ENCODE assay signal across 16 mouse cellular contexts in genomic region chr10:116349004-116349403, GRCm38 (mm10).
"Had no signal": no experiment of that assay in that cellular context is flagged by ENCODE, and none has a peak within 500 bp of the region (broad histone marks: within the 10 kb centered on the region; RNA-seq: fewer than 3 reads in every experiment).

No protein-coding gene starts in this region.

- H3K9me3 ChIP-seq: neural tube, embryonic 13.5 days; neural tube, embryonic 15.5 days; stomach, embryonic 15.5 days had no signal

- DNase-seq: retina, postnatal 1 day; right cerebral cortex, adult 18-20 months; right cerebral cortex, postnatal 14 days; right cerebral cortex, postnatal 25 days; right cerebral cortex, postnatal 4 days; spleen, adult 18-20 months; thymus, adult 18-20 months; thymus, adult 2 months; thymus, postnatal 14 days; thymus, postnatal 25 days; thymus, postnatal 36 days; thymus, postnatal 4 days had no signal

- H3K27ac ChIP-seq: neural tube, embryonic 13.5 days; neural tube, embryonic 15.5 days; stomach, embryonic 15.5 days; stomach, postnatal 0 days had no signal

- H3K4me2 ChIP-seq: neural tube, embryonic 13.5 days; neural tube, embryonic 15.5 days; stomach, embryonic 15.5 days had no signal

- H3K27me3 ChIP-seq: neural tube, embryonic 13.5 days; neural tube, embryonic 15.5 days; stomach, embryonic 15.5 days had no signal

- H3K4me1 ChIP-seq: stomach, embryonic 15.5 days had no signal

- H3K4me3 ChIP-seq: neural tube, embryonic 13.5 days; neural tube, embryonic 15.5 days; stomach, embryonic 15.5 days had no signal

- H3K36me3 ChIP-seq: neural tube, embryonic 13.5 days; neural tube, embryonic 15.5 days; stomach, embryonic 15.5 days had no signal

- H3K9ac ChIP-seq: neural tube, embryonic 13.5 days; neural tube, embryonic 15.5 days; stomach, embryonic 15.5 days had no signal
